Mouse (Mus musculus) MEL-GATA-1-ER (cell line): Measurements from ENCODE around the gene Slc30a7.

Experiments used
- DNase-seq: peaks from one replicate; pipeline ENCODE4 v3.0.0-alpha.2; 2012; ENCODE audit warnings: low read depth; ENCODE audit errors: extremely low read depth

Slc30a7 gene

GRCm38 (mm10) chr3:115992103-115992502, 15.1 kb downstream of the Slc30a7 start:
- DNase-seq, result no peak

- DNase-seq, result peak; percentile 38
These were observed 21.9 kb downstream of the Slc30a7 start for GRCm38 (mm10) chr3:115985183-115985892.

GRCm38 (mm10) chr3:115984653-115985052, 22.6 kb downstream of the Slc30a7 start:
- DNase-seq, result no peak

- DNase-seq, result no peak
These were observed 24.0 kb downstream of the Slc30a7 start for GRCm38 (mm10) chr3:115983217-115983616.

- DNase-seq, result peak; percentile 36
These were observed 28.2 kb downstream of the Slc30a7 start for GRCm38 (mm10) chr3:115979000-115979399.

GRCm38 (mm10) chr3:115974995-115975394, 32.2 kb downstream of the Slc30a7 start:
- DNase-seq, result no peak

- no peak for DNase-seq
These were observed 33.0 kb downstream of the Slc30a7 start for GRCm38 (mm10) chr3:115974228-115974627.

- DNase-seq, result no peak
These were observed 35.1 kb downstream of the Slc30a7 start for GRCm38 (mm10) chr3:115971891-115972646.

GRCm38 (mm10) chr3:115971045-115971785, 36.0 kb downstream of the Slc30a7 start:
- no peak for DNase-seq

GRCm38 (mm10) chr3:115968745-115969530, 38.3 kb downstream of the Slc30a7 start:
- DNase-seq, result no peak

- no peak for DNase-seq
These were observed 43.1 kb downstream of the Slc30a7 start for GRCm38 (mm10) chr3:115964071-115964470.

GRCm38 (mm10) chr3:115963597-115963996, 43.6 kb downstream of the Slc30a7 start:
- DNase-seq, result no peak

- no peak for DNase-seq
These were observed 45.2 kb downstream of the Slc30a7 start for GRCm38 (mm10) chr3:115962028-115962415.

GRCm38 (mm10) chr3:115961311-115962027, 45.7 kb downstream of the Slc30a7 start:
- DNase-seq, result no peak

- no peak for DNase-seq
These were observed 50.0 kb downstream of the Slc30a7 start for GRCm38 (mm10) chr3:115957223-115957622.

GRCm38 (mm10) chr3:115953088-115953487, 54.1 kb downstream of the Slc30a7 start:
- DNase-seq, result no peak

GRCm38 (mm10) chr3:115952356-115952755, 54.9 kb downstream of the Slc30a7 start:
- no peak for DNase-seq

- DNase-seq, result no peak
These were observed 56.0 kb downstream of the Slc30a7 start for GRCm38 (mm10) chr3:115951221-115951620.

GRCm38 (mm10) chr3:115949921-115950877, 57.0 kb downstream of the Slc30a7 start:
- DNase-seq, result peak; percentile 60
